Mouse (Mus musculus) cerebellum, adult 2 months (tissue): Measurements from ENCODE around the gene Cd6.

Source experiments
- CTCF ChIP-seq: fragments of 200-500 bp; IDR thresholded peaks from 2 replicates; pipeline ENCODE4 v1.5.1; 2011; ENCODE audit warnings: low read depth, mild to moderate bottlenecking, control low read depth, low read length, moderate library complexity, borderline replicate concordance; ENCODE audit not compliant: insufficient read depth
- POLR2A ChIP-seq: fragments of 200-500 bp; IDR thresholded peaks from 2 replicates; pipeline ENCODE4 v1.6.1; 2011; ENCODE audit warnings: low read length, control low read depth, borderline replicate concordance; ENCODE audit not compliant: insufficient read depth

GRCm38 (mm10) chr19:10799155-10799554, 30.7 kb downstream of the Cd6 start:
- TF ChIP-seq CTCF (no peak), POLR2A (no peak)
